Mouse (Mus musculus) CH12.LX (cell line): ENCODE measurements around the gene Herc4. TPM values are rescaled to one million over a fixed set of nuclear protein-coding genes. Genes with fewer than 3 reads are reported as not detected.

Experiments
- DNase-seq: peaks from one replicate; pipeline ENCODE4 v3.0.0-alpha.2; 2013; ENCODE audit errors: extremely low read depth
- H3K27ac ChIP-seq: 2 replicates; pipeline ENCODE4 v1.5.1; 2012; ENCODE audit warnings: low read depth, mild to moderate bottlenecking, control low read depth, moderate library complexity; ENCODE audit not compliant: insufficient read depth
- H3K27me3 ChIP-seq: replicated peaks from 2 replicates; pipeline ENCODE3; 2012; ENCODE audit warnings: inconsistent platforms
- H3K36me3 ChIP-seq, 2 experiments: replicated peaks in 1 of 2; 2 replicates each; pipeline versions ENCODE3 to v1.6.1; 2012; ENCODE audit warnings: inconsistent platforms in 1 of 2, low read length in 1 of 2, mild to moderate bottlenecking in 1 of 2, mixed read lengths in 1 of 2, moderate library complexity in 1 of 2; ENCODE audit not compliant: control insufficient read depth in 1 of 2, insufficient read depth in 1 of 2
- H3K4me1 ChIP-seq, 2 experiments: 2 replicates each; pipeline ENCODE4 v1.6.1; 2012; ENCODE audit warnings: inconsistent platforms in 1 of 2, moderate library complexity in 1 of 2; ENCODE audit not compliant: insufficient read depth in 2 of 2, control insufficient read depth in 1 of 2
- H3K4me2 ChIP-seq: 2 replicates; pipeline ENCODE4 v1.6.1; 2012; ENCODE audit warnings: low read depth, mild to moderate bottlenecking, control low read depth; ENCODE audit not compliant: poor library complexity, insufficient read depth, severe bottlenecking
- H3K4me3 ChIP-seq, 3 experiments: fragments of 150-350 bp in 1 of 3; sonication (generic) in 1 of 3; replicated peaks in 1 of 3; 2 replicates each; pipeline versions ENCODE3 to v1.5.1; 2011 to 2012; ENCODE audit warnings: low read depth in 2 of 3, low read length in 2 of 3, mild to moderate bottlenecking in 2 of 3, moderate library complexity in 2 of 3, control low read depth in 1 of 3, improper control_type of control experiment in 1 of 3, inconsistent platforms in 1 of 3, mixed read lengths in 1 of 3; ENCODE audit not compliant: poor library complexity in 1 of 3
- H3K79me2 ChIP-seq: replicated peaks from 2 replicates; pipeline ENCODE4 v1.6.1; 2012; ENCODE audit warnings: mild to moderate bottlenecking, moderate library complexity; ENCODE audit not compliant: control insufficient read depth, poor library complexity, insufficient read depth, severe bottlenecking; ENCODE audit errors: extremely low read depth
- H3K9ac ChIP-seq: 2 replicates; pipeline ENCODE4 v1.6.1; 2012; ENCODE audit warnings: low read depth, mild to moderate bottlenecking, control low read depth, moderate library complexity; ENCODE audit not compliant: insufficient read depth
- H3K9me3 ChIP-seq: replicated peaks from 2 replicates; pipeline ENCODE3; 2012; ENCODE audit warnings: low read length, inconsistent platforms, mixed read lengths
- CHD2 ChIP-seq: IDR thresholded peaks from 2 replicates; pipeline ENCODE4 v1.6.1; 2011; ENCODE audit warnings: low read length, improper control_type of control experiment
- ELF1 ChIP-seq: IDR thresholded peaks from 2 replicates; pipeline ENCODE4 v1.6.1; 2014; ENCODE audit warnings: low read depth, mild to moderate bottlenecking, inconsistent platforms, low read length, improper control_type of control experiment
- ETS1 ChIP-seq: conservative IDR thresholded peaks from 2 replicates; pipeline ENCODE4 v1.6.1; 2012; ENCODE audit warnings: low read depth, mild to moderate bottlenecking, inconsistent platforms, low read length, improper control_type of control experiment, moderate library complexity
- JUN ChIP-seq: IDR thresholded peaks from 2 replicates; pipeline ENCODE4 v1.6.1; 2011; ENCODE audit warnings: low read depth, mild to moderate bottlenecking, low read length, improper control_type of control experiment, moderate library complexity; ENCODE audit not compliant: insufficient read depth
- KAT2A ChIP-seq: IDR thresholded peaks from 2 replicates; pipeline ENCODE4 v1.6.1; 2012; ENCODE audit warnings: low read length, improper control_type of control experiment, inconsistent platforms; ENCODE audit not compliant: insufficient replicate concordance
- MXI1 ChIP-seq: IDR thresholded peaks from 2 replicates; pipeline ENCODE4 v1.6.1; 2011; ENCODE audit warnings: mild to moderate bottlenecking, low read depth, low read length, improper control_type of control experiment
- SIN3A ChIP-seq: IDR thresholded peaks from 2 replicates; pipeline ENCODE4 v1.6.1; 2012; ENCODE audit warnings: low read length, improper control_type of control experiment, inconsistent platforms
- ZC3H11A ChIP-seq: IDR thresholded peaks from 2 replicates; pipeline ENCODE4 v1.6.1; 2012; ENCODE audit warnings: low read depth, mild to moderate bottlenecking, inconsistent platforms, low read length, improper control_type of control experiment
- ZNF384 ChIP-seq: IDR thresholded peaks from 2 replicates; pipeline ENCODE4 v1.6.1; 2012; ENCODE audit warnings: low read depth, low read length, improper control_type of control experiment, inconsistent platforms
- dilution Hi-C: fragments of 300-500 bp; cut with MboI; formaldehyde crosslinking; loops from 2 replicates; pipeline ENCODE4 v1.14.3; 2020; ENCODE audit warnings: low sequenced_read_pairs; ENCODE audit not compliant: extremely low pct_unique_long_range_greater_than_20kb, extremely low pct_ligation_motif_present
- in situ Hi-C: fragments of 300-500 bp; cut with MboI; formaldehyde crosslinking; loops from 3 replicates; pipeline ENCODE4 v1.14.3; 2019; ENCODE audit warnings: low sequenced_read_pairs, low pct_ligation_motif_present, low pct_unique_long_range_greater_than_20kb, mixed read lengths
- polyA plus RNA-seq: library from polyadenylated mRNA; unstranded; fragments of >175 nt; gene quantifications from 2 replicates; pipeline ENCODE4 v1.2.1, GENCODE M21; 2012; ENCODE audit warnings: low read depth; ENCODE audit not compliant: insufficient read length
- total RNA-seq, 2 experiments: library from RNA; depleted of rRNA; stranded (reverse); fragments of 300-350 nt in 1 of 2; fragments of >200 nt in 1 of 2; gene quantifications; 2 replicates each; pipeline ENCODE4 v1.2.3; 2012 to 2014

The Herc4 gene
- total and polyA plus RNA-seq, 3 experiments = 36.6 to 96.1 (median 68.1) TPM

- no peak for DNase-seq
- dilution Hi-C loops = no loop called here
- Histone ChIP-seq H3K4me2 (peak overlapping the region; percentile 94), H3K9ac (peak overlapping the region; percentile 1; the same call in 1 of the 2 replicates), H3K4me1 (peaks cover 0 to 28% of the 10 kb centered on the region in 2 experiments; a peak in 2 of 4 replicates), H3K4me3 (peak overlapping the region in 2 of 3 experiments; percentile 2 to 23), H3K79me2 (peaks cover 54% of the 10 kb centered on the region), H3K27me3 (no peaks in the 10 kb centered on the region), H3K36me3 (peaks cover 15 to 39% of the 10 kb centered on the region in 2 experiments), H3K27ac (no peak overlapping the region), H3K9me3 (no peaks in the 10 kb centered on the region)
- TF ChIP-seq SIN3A (no peak), MXI1 (peak; percentile 67; the same call in 1 of the 2 replicates)
- in situ Hi-C loops = no loop called here
These were observed 3.8 kb downstream of the Herc4 start for GRCm38 (mm10) chr10:63247457-63247856.

GRCm38 (mm10) chr10:63248421-63248820, 4.8 kb downstream of the Herc4 start:
- Histone ChIP-seq H3K4me2 (no peak overlapping the region), H3K4me3 (no peak overlapping the region), H3K9ac (no peak overlapping the region), H3K27me3 (no peaks in the 10 kb centered on the region), H3K79me2 (peaks cover 58% of the 10 kb centered on the region), H3K9me3 (no peaks in the 10 kb centered on the region), H3K27ac (no peak overlapping the region), H3K36me3 (peaks cover 22 to 47% of the 10 kb centered on the region in 2 experiments), H3K4me1 (peaks cover 0 to 28% of the 10 kb centered on the region in 2 experiments; a peak in 2 of 4 replicates)
- DNase-seq = no peak
- dilution Hi-C loops (no loop called here), in situ Hi-C loops (no loop called here)
- no peak for TF ChIP-seq SIN3A
- no peak for TF ChIP-seq ZNF384
- TF ChIP-seq CHD2 = no peak
- TF ChIP-seq JUN = no peak

- H3K36me3 ChIP-seq = peaks cover 12 to 57% of the 10 kb centered on the region in 2 experiments
- H3K4me2 ChIP-seq = no peak overlapping the region
- no peak overlapping the region for H3K9ac ChIP-seq
- DNase-seq = no peak
- in situ Hi-C loops (loop anchor here (10.0 kb wide), 1 partner anchor 104 kb away; no protein-coding TSS in a partner anchor), dilution Hi-C loops (no loop called here)
- peaks cover 2% of the 10 kb centered on the region for H3K9me3 ChIP-seq
- no peak overlapping the region for H3K27ac ChIP-seq
- H3K79me2 ChIP-seq = peaks cover 48% of the 10 kb centered on the region
- H3K27me3 ChIP-seq = no peaks in the 10 kb centered on the region
- H3K4me1 ChIP-seq = peaks cover 2 to 32% of the 10 kb centered on the region in 2 experiments; a peak in 3 of 4 replicates
- TF ChIP-seq ELF1 (no peak), ZC3H11A (no peak), ETS1 (no peak), KAT2A (no peak)
- no peak overlapping the region for H3K4me3 ChIP-seq
These were observed 15.1 kb downstream of the Herc4 start for GRCm38 (mm10) chr10:63258696-63259095.
